Mouse (Mus musculus): ENCODE measurements around the gene Emg1.
"Not testable (repeated sequence)": the region's sequence is repeated elsewhere in the genome, so short reads cannot be mapped to it uniquely, and the experiment has no call there.

Gene Emg1

GRCm38 (mm10) chr6:124708289-124708889, 3.6 kb downstream of the Emg1 start:
- DNase-seq (ENCODE audit: low read depth, low spot score), result no peak

GRCm38 (mm10) chr6:124706061-124706627, 5.8 kb downstream of the Emg1 start:
- no peak for DNase-seq (ENCODE audit: low read depth, low spot score)

GRCm38 (mm10) chr6:124704417-124704816, 7.6 kb downstream of the Emg1 start:
- DNase-seq (ENCODE audit: low read depth, low spot score), result no peak

GRCm38 (mm10) chr6:124703789-124704188, 8.2 kb downstream of the Emg1 start:
- no peak for DNase-seq (ENCODE audit: low read depth, low spot score)

GRCm38 (mm10) chr6:124702784-124703103, 9.2 kb downstream of the Emg1 start:
- peak; percentile 32 for DNase-seq (ENCODE audit: low read depth, low spot score)

GRCm38 (mm10) chr6:124702102-124702783, 9.7 kb downstream of the Emg1 start:
- DNase-seq (ENCODE audit: low read depth, low spot score), result no peak

GRCm38 (mm10) chr6:124701338-124701737, 10.6 kb downstream of the Emg1 start:
- no peak for DNase-seq (ENCODE audit: low read depth, low spot score)

- DNase-seq (ENCODE audit: low read depth, low spot score), result peak; percentile 83
These were observed 11.9 kb downstream of the Emg1 start for GRCm38 (mm10) chr6:124699962-124700610.

GRCm38 (mm10) chr6:124699366-124699765, 12.6 kb downstream of the Emg1 start:
- DNase-seq (ENCODE audit: low read depth, low spot score), result no peak

GRCm38 (mm10) chr6:124698751-124699150, 13.2 kb downstream of the Emg1 start:
- DNase-seq (ENCODE audit: low read depth, low spot score), result no peak

- DNase-seq (ENCODE audit: low read depth, low spot score), result no peak
These were observed 15.4 kb downstream of the Emg1 start for GRCm38 (mm10) chr6:124696441-124697150.

- peak; percentile 52 for DNase-seq (ENCODE audit: low read depth, low spot score)
These were observed 17.6 kb downstream of the Emg1 start for GRCm38 (mm10) chr6:124694166-124694955.

- DNase-seq (ENCODE audit: low read depth, low spot score), result no peak
These were observed 18.6 kb downstream of the Emg1 start for GRCm38 (mm10) chr6:124693243-124693981.

- DNase-seq (ENCODE audit: low read depth, low spot score), result no peak
These were observed 21.5 kb downstream of the Emg1 start for GRCm38 (mm10) chr6:124690517-124690916.

GRCm38 (mm10) chr6:124689011-124689410, 23.0 kb downstream of the Emg1 start:
- DNase-seq (ENCODE audit: low read depth, low spot score), result no peak

- DNase-seq (ENCODE audit: low read depth, low spot score), result no peak
These were observed 23.7 kb downstream of the Emg1 start for GRCm38 (mm10) chr6:124688151-124688758.

GRCm38 (mm10) chr6:124686644-124687043, 25.3 kb downstream of the Emg1 start:
- DNase-seq (ENCODE audit: low read depth, low spot score), result not testable (repeated sequence)

- DNase-seq (ENCODE audit: low read depth, low spot score), result no peak
These were observed 26.2 kb downstream of the Emg1 start for GRCm38 (mm10) chr6:124685606-124686386.

All from skeletal muscle tissue, adult 2 months (tissue).